Mouse (Mus musculus) neural tube, embryonic 14.5 days (tissue): ENCODE results near the gene Lrrc27. TPM values are rescaled to one million over a fixed set of nuclear protein-coding genes. Genes with fewer than 3 reads are reported as not detected.

Source experiments
- ATAC-seq: fragments of 200-750 bp; cut with Nextera tagmentation; 2 replicates; pipeline ENCODE4 v1.8.0; 2017; ENCODE audit warnings: low read depth, mild to moderate bottlenecking, moderate TSS enrichment, moderate library complexity
- H3K27ac ChIP-seq: fragments of 300-500 bp; sonication (generic); 2 replicates; pipeline ENCODE4 v1.5.1; 2014; ENCODE audit warnings: low read depth, mild to moderate bottlenecking, control low read depth, low read length, moderate library complexity, mixed read lengths
- H3K27me3 ChIP-seq: fragments of 300-500 bp; sonication (generic); 2 replicates; pipeline ENCODE4 v1.6.1; 2014; ENCODE audit warnings: low read length; ENCODE audit not compliant: control insufficient read depth, insufficient read depth
- H3K36me3 ChIP-seq: fragments of 300-500 bp; sonication (generic); 2 replicates; pipeline ENCODE4 v1.6.1; 2014; ENCODE audit warnings: low read length, mixed read lengths; ENCODE audit not compliant: control insufficient read depth, insufficient read depth
- H3K4me1 ChIP-seq: fragments of 300-500 bp; sonication (generic); 2 replicates; pipeline ENCODE4 v1.6.1; 2014; ENCODE audit warnings: low read length; ENCODE audit not compliant: control insufficient read depth, insufficient read depth
- H3K4me2 ChIP-seq: fragments of 300-500 bp; sonication (generic); 2 replicates; pipeline ENCODE4 v1.6.1; 2014; ENCODE audit warnings: mild to moderate bottlenecking, low read depth, low read length, control low read depth
- H3K4me3 ChIP-seq: fragments of 300-500 bp; sonication (generic); 2 replicates; pipeline ENCODE4 v1.5.1; 2014; ENCODE audit warnings: low read depth, low read length, control low read depth, mixed read lengths
- H3K9ac ChIP-seq: fragments of 300-500 bp; sonication (generic); replicated peaks from 2 replicates; pipeline ENCODE4 v1.6.1; 2014; ENCODE audit warnings: low read depth, mild to moderate bottlenecking, control low read depth, low read length, mixed read lengths
- H3K9me3 ChIP-seq: fragments of 300-500 bp; sonication (generic); 2 replicates; pipeline ENCODE4 v1.6.1; 2016; ENCODE audit warnings: low read length; ENCODE audit not compliant: control insufficient read depth
- WGBS: fragments of 180-500 bp; shearing (Covaris S2); extraction: QIAGEN DNeasy Blood & Tissue Kit; methylation state at CpG from one replicate; pipeline ENCODE4 v1.1.7; 2014; 5-methylcytosine and 5-hydroxymethylcytosine counted together
- polyA plus RNA-seq: library from polyadenylated mRNA; unstranded; fragments of >200 nt; fragmentation: Nextera tagmentation; extraction: Ambion mirVana; gene quantifications from 2 replicates; pipeline ENCODE4 v1.2.1, GENCODE M21; 2014

The Lrrc27 gene
- polyA plus RNA-seq, result 5.1 and 6.9 TPM in 2 replicates

DNA sequence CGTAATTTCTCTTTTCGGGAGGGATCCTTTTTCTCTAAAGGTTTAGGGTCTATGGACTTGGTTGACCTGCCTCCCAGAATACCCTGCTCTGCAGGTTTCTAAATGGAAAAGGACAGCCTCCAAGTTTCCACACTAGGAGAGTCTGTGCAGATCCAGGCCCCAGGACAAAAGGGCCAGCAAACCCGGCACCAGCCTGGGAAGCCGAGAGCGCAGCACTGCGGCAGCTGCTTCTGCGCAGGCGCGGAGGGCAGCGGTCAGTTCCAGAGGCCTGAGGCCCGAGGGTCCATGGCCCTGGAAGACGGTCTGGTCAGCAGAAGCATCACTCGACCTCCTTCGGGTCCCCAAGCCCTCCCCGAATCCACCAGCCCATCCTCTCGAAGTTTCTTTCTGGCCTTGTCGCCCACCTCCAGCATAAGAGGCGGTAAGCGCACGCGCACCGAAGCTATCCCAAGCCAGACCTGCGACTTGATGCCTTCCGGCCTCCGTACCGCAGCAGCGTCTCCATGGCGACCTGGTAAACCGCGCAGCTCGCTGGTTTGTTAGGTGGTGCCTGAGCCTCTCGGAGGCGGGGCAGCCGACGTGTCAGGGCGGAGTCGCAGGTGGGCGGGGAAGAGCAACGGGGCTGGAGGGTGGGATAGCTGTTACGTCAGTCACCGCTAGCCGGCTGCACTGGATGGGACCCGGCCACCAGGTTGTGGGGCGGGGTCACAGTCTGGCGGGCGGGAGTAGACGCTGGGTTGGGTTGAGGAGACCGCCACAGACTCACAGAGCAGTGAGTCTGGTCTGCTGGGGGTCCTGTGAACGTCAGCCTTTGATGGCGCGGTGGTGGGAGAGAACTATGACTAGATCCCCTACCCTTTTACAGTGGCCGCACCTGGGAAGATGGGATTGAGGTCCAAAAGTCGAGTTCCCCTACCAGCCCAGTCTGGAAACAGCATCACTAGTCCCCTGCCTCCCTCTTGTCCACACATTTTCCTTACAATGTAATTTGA lies at the start of gene Lrrc27, which contains the start of gene Stk32c:
Lrrc27 (plus strand) TSS at position 235 of the 992 bp plus-strand sequence.
Stk32c (minus strand) TSS at position 554 of the 992 bp plus-strand sequence.
- Histone ChIP-seq H3K9ac (peak within 1 kb of the TSS; percentile 69), H3K36me3 (no peaks in the 10 kb centered on the region), H3K4me3 (peak within 1 kb of the TSS; percentile 57), H3K4me1 (peaks cover 4% of the 10 kb centered on the region; the same call in 1 of the 2 replicates), H3K27me3 (no peaks in the 10 kb centered on the region), H3K9me3 (no peaks in the 10 kb centered on the region), H3K4me2 (peak within 1 kb of the TSS; percentile 57), H3K27ac (peak within 1 kb of the TSS; percentile 85)
- peak; percentile 97 for ATAC-seq
- WGBS, result 2% methylated on average over 53 of the region's 53 CpGs

DNA sequence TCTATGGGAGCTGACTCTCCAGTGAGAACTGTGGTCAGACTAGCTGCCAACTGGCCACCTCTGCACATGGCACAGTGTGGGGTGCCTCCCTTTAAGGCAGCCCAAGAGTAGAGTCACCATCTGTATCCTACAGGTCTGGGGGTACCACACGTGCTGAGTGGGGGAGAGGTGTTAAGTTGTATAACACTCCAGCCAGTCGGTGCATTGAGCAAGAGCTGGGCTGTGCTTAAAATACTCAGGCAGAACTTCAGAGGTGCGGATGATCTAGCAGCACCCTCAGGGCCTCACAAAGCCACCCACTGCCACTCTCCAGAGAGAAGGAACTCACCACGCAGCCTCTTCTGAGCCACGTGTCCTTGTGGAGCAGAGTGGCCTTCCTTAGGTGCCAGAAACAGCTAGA lies 48.4 kb upstream of the Lrrc27 start:
- 75% methylated on average over 5 of the region's 5 CpGs for WGBS
- no peaks in the 10 kb centered on the region for H3K27me3 ChIP-seq
- H3K36me3 ChIP-seq, result no peaks in the 10 kb centered on the region
- no peak for ATAC-seq
- H3K27ac ChIP-seq, result no peak overlapping the region
- H3K9ac ChIP-seq, result no peak overlapping the region
- no peaks in the 10 kb centered on the region for H3K4me1 ChIP-seq
- no peak overlapping the region for H3K4me3 ChIP-seq
- no peaks in the 10 kb centered on the region for H3K9me3 ChIP-seq
- no peak overlapping the region for H3K4me2 ChIP-seq

GRCm38 (mm10) chr7:139169143-139169542 lies 43.6 kb upstream of the Lrrc27 start:
- Histone ChIP-seq H3K9me3 (no peaks in the 10 kb centered on the region), H3K27me3 (no peaks in the 10 kb centered on the region), H3K36me3 (no peaks in the 10 kb centered on the region), H3K27ac (no peak overlapping the region), H3K9ac (no peak overlapping the region), H3K4me2 (no peak overlapping the region), H3K4me1 (no peaks in the 10 kb centered on the region), H3K4me3 (no peak overlapping the region)
- WGBS, result 74% methylated on average over 4 of the region's 4 CpGs
- no peak for ATAC-seq

GRCm38 (mm10) chr7:139179299-139179698 lies 33.5 kb upstream of the Lrrc27 start:
- Histone ChIP-seq H3K36me3 (no peaks in the 10 kb centered on the region), H3K4me3 (no peak overlapping the region), H3K9ac (no peak overlapping the region), H3K9me3 (no peaks in the 10 kb centered on the region), H3K4me2 (no peak overlapping the region), H3K27ac (no peak overlapping the region), H3K27me3 (no peaks in the 10 kb centered on the region), H3K4me1 (no peaks in the 10 kb centered on the region)
- no peak for ATAC-seq
- 86% methylated on average over 5 of the region's 5 CpGs for WGBS

- H3K9ac ChIP-seq, result no peak overlapping the region
- H3K4me2 ChIP-seq, result no peak overlapping the region
- ATAC-seq, result no peak
- H3K4me3 ChIP-seq, result no peak overlapping the region
- H3K9me3 ChIP-seq, result no peaks in the 10 kb centered on the region
- H3K4me1 ChIP-seq, result no peaks in the 10 kb centered on the region
- H3K27me3 ChIP-seq, result no peaks in the 10 kb centered on the region
- H3K36me3 ChIP-seq, result no peaks in the 10 kb centered on the region
- H3K27ac ChIP-seq, result no peak overlapping the region
- 91% methylated on average over 3 of the region's 3 CpGs for WGBS
Observed at GRCm38 (mm10) chr7:139180058-139180457, 32.7 kb upstream of the Lrrc27 start.

GRCm38 (mm10) chr7:139184396-139184795 lies 28.4 kb upstream of the Lrrc27 start:
- H3K9ac ChIP-seq, result no peak overlapping the region
- H3K27ac ChIP-seq, result no peak overlapping the region
- H3K9me3 ChIP-seq, result no peaks in the 10 kb centered on the region
- H3K36me3 ChIP-seq, result no peaks in the 10 kb centered on the region
- no peak for ATAC-seq
- no peak overlapping the region for H3K4me3 ChIP-seq
- H3K27me3 ChIP-seq, result peaks cover 7% of the 10 kb centered on the region; the same call in 1 of the 2 replicates
- H3K4me2 ChIP-seq, result no peak overlapping the region
- H3K4me1 ChIP-seq, result peaks cover 9% of the 10 kb centered on the region; the same call in 1 of the 2 replicates
- 80% methylated on average over 4 of the region's 4 CpGs for WGBS

DNA sequence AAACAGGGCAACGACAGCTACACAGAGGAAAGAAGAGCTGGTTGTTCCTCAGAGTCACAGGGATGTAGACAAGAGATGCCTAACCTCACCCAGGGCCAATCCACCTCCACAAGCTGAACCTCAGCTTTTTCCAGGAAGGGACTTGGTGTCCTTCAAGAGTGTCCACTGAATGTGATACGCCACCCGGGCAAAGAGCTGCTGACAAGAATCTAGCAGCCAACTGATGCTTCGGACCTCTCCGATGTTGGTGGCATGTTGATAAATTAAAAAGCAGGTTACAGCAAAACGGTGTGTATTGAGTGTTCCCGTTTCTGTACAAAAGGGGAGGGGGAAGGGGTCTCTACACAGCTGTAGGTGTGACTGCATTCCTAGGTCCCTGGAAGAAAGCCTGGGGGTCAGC lies 27.9 kb upstream of the Lrrc27 start:
- Histone ChIP-seq H3K4me1 (peaks cover 9% of the 10 kb centered on the region; the same call in 1 of the 2 replicates), H3K9ac (no peak overlapping the region), H3K4me3 (no peak overlapping the region), H3K36me3 (no peaks in the 10 kb centered on the region), H3K4me2 (no peak overlapping the region), H3K9me3 (no peaks in the 10 kb centered on the region), H3K27me3 (peaks cover 7% of the 10 kb centered on the region; the same call in 1 of the 2 replicates), H3K27ac (no peak overlapping the region)
- 88% methylated on average over 7 of the region's 7 CpGs for WGBS
- ATAC-seq, result no peak

DNA sequence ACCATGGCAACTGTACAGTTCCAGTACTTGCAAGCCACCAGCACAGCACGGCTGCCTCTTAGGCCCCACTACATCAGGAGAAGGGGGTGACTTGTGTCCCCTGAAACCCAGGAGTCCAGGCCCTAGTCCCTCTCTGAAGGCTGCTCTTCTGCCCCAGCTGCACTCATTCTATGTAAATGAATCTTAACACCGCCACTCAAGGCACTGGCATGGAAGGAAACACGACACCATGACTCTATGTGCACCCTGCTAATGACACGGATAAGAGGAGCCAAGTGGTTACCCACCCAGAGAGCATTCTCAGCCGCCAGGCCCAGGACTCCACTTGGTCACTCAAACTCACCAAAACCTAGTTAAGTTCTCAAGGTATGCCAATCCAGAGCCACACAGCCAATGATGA lies 26.8 kb upstream of the Lrrc27 start:
- no peak overlapping the region for H3K27ac ChIP-seq
- 42% methylated on average over 5 of the region's 5 CpGs for WGBS
- H3K9me3 ChIP-seq, result no peaks in the 10 kb centered on the region
- ATAC-seq, result no peak
- H3K4me3 ChIP-seq, result no peak overlapping the region
- H3K27me3 ChIP-seq, result peaks cover 7% of the 10 kb centered on the region; the same call in 1 of the 2 replicates
- H3K9ac ChIP-seq, result no peak overlapping the region
- H3K4me2 ChIP-seq, result no peak overlapping the region
- H3K36me3 ChIP-seq, result no peaks in the 10 kb centered on the region
- peaks cover 9% of the 10 kb centered on the region; the same call in 1 of the 2 replicates for H3K4me1 ChIP-seq

- 63% methylated on average over 8 of the region's 8 CpGs for WGBS
- Histone ChIP-seq H3K9ac (no peak overlapping the region), H3K36me3 (no peaks in the 10 kb centered on the region)
Observed at GRCm38 (mm10) chr7:139186436-139186835, 26.4 kb upstream of the Lrrc27 start.

More at GRCm38 (mm10) chr7:139186436-139186835, 26.4 kb upstream of the Lrrc27 start:
- no peaks in the 10 kb centered on the region for H3K9me3 ChIP-seq
- H3K27me3 ChIP-seq, result peaks cover 7% of the 10 kb centered on the region; the same call in 1 of the 2 replicates
- H3K4me1 ChIP-seq, result peaks cover 9% of the 10 kb centered on the region; the same call in 1 of the 2 replicates
- no peak for ATAC-seq
- no peak overlapping the region for H3K27ac ChIP-seq
- no peak overlapping the region for H3K4me2 ChIP-seq
- H3K4me3 ChIP-seq, result no peak overlapping the region
